Mouse (Mus musculus): ENCODE results near the gene Slc5a2. TPM values are rescaled to one million over a fixed set of nuclear protein-coding genes. Genes with fewer than 3 reads are reported as not detected.

The Slc5a2 gene
- total RNA-seq, 2 experiments from 2014 or later = not detected

Other genes with a start within 250 kb of the Slc5a2 start
- 12.5 and 17.5 TPM in 2 replicates for gene Itgam, start 203.0 kb upstream of the Slc5a2 start, total RNA-seq (2014; fragmentation: Nextera tagmentation)
- 21.6 and 23.7 TPM in 2 replicates for gene Itgam, start 203.0 kb upstream of the Slc5a2 start, total RNA-seq (2017)
- not detected in 2 replicates for gene Gm49368, start 203.0 kb upstream of the Slc5a2 start, total RNA-seq (2014; fragmentation: Nextera tagmentation)
- 0.09 TPM in 1 of 2 replicates, not detected in the other for gene Gm49368, start 203.0 kb upstream of the Slc5a2 start, total RNA-seq (2017)
- gene Itgax, start 136.1 kb upstream of the Slc5a2 start, total RNA-seq (2014; fragmentation: Nextera tagmentation) = 0.54 and 2.4 TPM in 2 replicates
- 1.9 and 2.4 TPM in 2 replicates for gene Itgax, start 136.1 kb upstream of the Slc5a2 start, total RNA-seq (2017)
- gene Itgad, start 111.3 kb upstream of the Slc5a2 start, total RNA-seq (2014; fragmentation: Nextera tagmentation) = 0.47 TPM in 1 of 2 replicates, not detected in the other
- gene Itgad, start 111.3 kb upstream of the Slc5a2 start, total RNA-seq (2017) = 0.21 TPM in 1 of 2 replicates, not detected in the other
- 7.4 TPM in 1 of 2 replicates, not detected in the other for gene Cox6a2, start 59.3 kb upstream of the Slc5a2 start, total RNA-seq (2014; fragmentation: Nextera tagmentation)
- gene Cox6a2, start 59.3 kb upstream of the Slc5a2 start, total RNA-seq (2017) = 0.34 and 1.1 TPM in 2 replicates
- 6.0 and 15.4 TPM in 2 replicates for gene Armc5, start 28.3 kb upstream of the Slc5a2 start, total RNA-seq (2014; fragmentation: Nextera tagmentation)
- 9.3 and 9.6 TPM in 2 replicates for gene Armc5, start 28.3 kb upstream of the Slc5a2 start, total RNA-seq (2017)
- gene 9130023H24Rik, start 27.6 kb upstream of the Slc5a2 start, total RNA-seq (2014; fragmentation: Nextera tagmentation) = 1.8 and 2.3 TPM in 2 replicates
- gene 9130023H24Rik, start 27.6 kb upstream of the Slc5a2 start, total RNA-seq (2017) = 5.2 and 6.6 TPM in 2 replicates
- gene Tgfb1i1, start 18.8 kb upstream of the Slc5a2 start, total RNA-seq (2014; fragmentation: Nextera tagmentation) = 0.06 and 1.2 TPM in 2 replicates
- not detected in 2 replicates for gene Tgfb1i1, start 18.8 kb upstream of the Slc5a2 start, total RNA-seq (2017)
- gene BC017158, start 32.5 kb downstream of the Slc5a2 start, total RNA-seq (2014; fragmentation: Nextera tagmentation) = 37.7 and 45.6 TPM in 2 replicates
- gene BC017158, start 32.5 kb downstream of the Slc5a2 start, total RNA-seq (2017) = 18.4 and 24.8 TPM in 2 replicates
- 89.9 and 96.4 TPM in 2 replicates for gene Rgs10, start 153.1 kb downstream of the Slc5a2 start, total RNA-seq (2014; fragmentation: Nextera tagmentation)
- 36.1 and 66.2 TPM in 2 replicates for gene Rgs10, start 153.1 kb downstream of the Slc5a2 start, total RNA-seq (2017)
- gene Tial1, start 196.1 kb downstream of the Slc5a2 start, total RNA-seq (2014; fragmentation: Nextera tagmentation) = 157 TPM in 2 replicates
- gene Tial1, start 196.1 kb downstream of the Slc5a2 start, total RNA-seq (2017) = 66.7 and 68.0 TPM in 2 replicates

Data from granulocyte monocyte progenitor cell, adult 5-6 weeks (primary cell).